Mouse (Mus musculus): Measurements from ENCODE around the gene Arhgap30. TPM values are rescaled to one million over a fixed set of nuclear protein-coding genes. Genes with fewer than 3 reads are reported as not detected.

Arhgap30 gene
- total and polyA plus RNA-seq, 3 experiments: 52.0 to 78.5 (median 70.8) TPM

DNA sequence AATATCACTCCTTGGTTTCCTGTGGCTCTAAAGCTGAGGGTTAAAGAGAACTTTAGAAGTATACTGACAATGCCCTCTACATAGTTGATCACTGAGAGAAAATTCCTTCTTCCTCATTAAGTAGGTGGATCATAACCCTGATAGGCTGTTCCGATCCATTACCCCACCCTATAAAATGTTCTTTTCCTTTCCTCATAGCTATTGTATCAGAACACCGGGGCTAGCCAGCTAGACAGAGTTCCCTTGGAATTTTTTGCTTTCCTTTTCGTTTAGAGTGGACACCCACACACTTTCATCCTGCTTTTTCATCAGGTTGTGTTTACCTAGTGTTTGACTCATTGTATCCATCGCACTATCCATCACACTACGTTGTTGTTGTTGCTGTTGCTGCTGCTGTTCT lies 35.9 kb downstream of the Arhgap30 start:
- DNase-seq (ENCODE audit: extremely low read depth): no peak
- Histone ChIP-seq H3K9ac (ENCODE audit: insufficient read depth, low read depth) (no peak overlapping the region), H3K4me1 (ENCODE audit: control insufficient read depth in 1 of 2, insufficient read depth in 2 of 2) (no peaks in the 10 kb centered on the region), H3K36me3 (replicated peaks in 1 of 2; ENCODE audit: control insufficient read depth in 1 of 2, insufficient read depth in 1 of 2, low read length in 1 of 2) (peaks cover 7 to 18% of the 10 kb centered on the region in 2 experiments), H3K79me2 (replicated peaks; ENCODE audit: control insufficient read depth, extremely low read depth, insufficient read depth, poor library complexity, severe bottlenecking) (no peaks in the 10 kb centered on the region), H3K4me3 (replicated peaks in 1 of 3; ENCODE audit: low read depth in 2 of 3, low read length in 2 of 3, poor library complexity in 1 of 3) (no peak overlapping the region), H3K9me3 (replicated peaks; ENCODE audit: low read length) (no peaks in the 10 kb centered on the region), H3K27ac (ENCODE audit: insufficient read depth, low read depth) (no peak overlapping the region), H3K27me3 (replicated peaks) (no peaks in the 10 kb centered on the region), H3K4me2 (ENCODE audit: insufficient read depth, low read depth, poor library complexity, severe bottlenecking) (no peak overlapping the region)
- TF ChIP-seq ELF1 (IDR thresholded peaks at IDR 0.05; ENCODE audit: low read depth, low read length) (no peak), PAX5 (IDR thresholded peaks at IDR 0.05; ENCODE audit: low read length) (no peak), NELFE (IDR thresholded peaks at IDR 0.05; ENCODE audit: low read depth, low read length) (no peak), UBTF (IDR thresholded peaks at IDR 0.05; ENCODE audit: low read depth, low read length) (no peak), POLR2AphosphoS2 (IDR thresholded peaks at IDR 0.05; ENCODE audit: low read depth, low read length) (no peak), ZMIZ1 (IDR thresholded peaks at IDR 0.05; ENCODE audit: low read depth, low read length) (no peak), RAD21 (IDR thresholded peaks at IDR 0.05; ENCODE audit: low read depth, low read length) (no peak), SMC3 (IDR thresholded peaks at IDR 0.05; ENCODE audit: low read depth, low read length) (no peak), MXI1 (IDR thresholded peaks at IDR 0.05; ENCODE audit: low read depth, low read length) (no peak)
- in situ Hi-C loops (cut with MboI; ENCODE audit: low pct_ligation_motif_present, low pct_unique_long_range_greater_than_20kb, low sequenced_read_pairs) (no loop called here), dilution Hi-C loops (cut with MboI; ENCODE audit: extremely low pct_ligation_motif_present, extremely low pct_unique_long_range_greater_than_20kb, low sequenced_read_pairs) (no loop called here)

DNA sequence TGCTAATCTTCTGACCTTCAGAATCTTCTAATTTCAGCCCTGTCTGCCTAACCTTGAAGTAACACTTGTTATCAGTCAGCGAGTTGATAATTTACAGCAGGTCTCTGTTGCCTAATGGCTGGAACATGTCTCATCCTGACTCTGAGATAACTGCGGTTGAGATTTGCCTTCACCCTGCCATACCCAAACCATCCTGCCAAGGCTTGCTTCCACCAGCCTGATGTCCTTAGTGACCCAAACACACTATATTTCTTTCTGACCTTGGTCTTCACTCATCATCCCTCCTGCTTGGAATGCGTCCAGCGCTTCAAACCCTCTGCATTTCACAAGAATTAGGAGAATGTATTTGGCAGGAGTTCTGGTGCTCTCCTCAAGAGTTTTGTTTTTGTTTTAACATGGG lies 36.4 kb downstream of the Arhgap30 start:
- no peak for DNase-seq (ENCODE audit: extremely low read depth)
- Histone ChIP-seq H3K79me2 (replicated peaks; ENCODE audit: control insufficient read depth, extremely low read depth, insufficient read depth, poor library complexity, severe bottlenecking) (no peaks in the 10 kb centered on the region), H3K9me3 (replicated peaks; ENCODE audit: low read length) (no peaks in the 10 kb centered on the region), H3K4me1 (ENCODE audit: control insufficient read depth in 1 of 2, insufficient read depth in 2 of 2) (no peaks in the 10 kb centered on the region), H3K27ac (ENCODE audit: insufficient read depth, low read depth) (no peak overlapping the region), H3K4me2 (ENCODE audit: insufficient read depth, low read depth, poor library complexity, severe bottlenecking) (no peak overlapping the region), H3K9ac (ENCODE audit: insufficient read depth, low read depth) (no peak overlapping the region), H3K4me3 (replicated peaks in 1 of 3; ENCODE audit: low read depth in 2 of 3, low read length in 2 of 3, poor library complexity in 1 of 3) (no peak overlapping the region), H3K27me3 (replicated peaks) (no peaks in the 10 kb centered on the region), H3K36me3 (replicated peaks in 1 of 2; ENCODE audit: control insufficient read depth in 1 of 2, insufficient read depth in 1 of 2, low read length in 1 of 2) (peaks cover 4 to 13% of the 10 kb centered on the region in 2 experiments)
- TF ChIP-seq JUND (conservative IDR thresholded peaks at IDR 0.05; ENCODE audit: low read depth, low read length): no peak
- TF ChIP-seq SMC3 (IDR thresholded peaks at IDR 0.05; ENCODE audit: low read depth, low read length): no peak
- TF ChIP-seq ZC3H11A (IDR thresholded peaks at IDR 0.05; ENCODE audit: low read depth, low read length): no peak
- in situ Hi-C loops (cut with MboI; ENCODE audit: low pct_ligation_motif_present, low pct_unique_long_range_greater_than_20kb, low sequenced_read_pairs) (no loop called here), dilution Hi-C loops (cut with MboI; ENCODE audit: extremely low pct_ligation_motif_present, extremely low pct_unique_long_range_greater_than_20kb, low sequenced_read_pairs) (no loop called here)

- Histone ChIP-seq H3K36me3 (replicated peaks in 1 of 2; ENCODE audit: control insufficient read depth in 1 of 2, insufficient read depth in 1 of 2, low read length in 1 of 2) (no peaks in the 10 kb centered on the region), H3K4me1 (ENCODE audit: control insufficient read depth in 1 of 2, insufficient read depth in 2 of 2) (peaks cover 0 to 2% of the 10 kb centered on the region in 2 experiments; a peak in 2 of 4 replicates), H3K27me3 (replicated peaks) (peaks cover 23% of the 10 kb centered on the region), H3K4me2 (ENCODE audit: insufficient read depth, low read depth, poor library complexity, severe bottlenecking) (no peak overlapping the region), H3K27ac (ENCODE audit: insufficient read depth, low read depth) (no peak overlapping the region), H3K9me3 (replicated peaks; ENCODE audit: low read length) (no peaks in the 10 kb centered on the region), H3K4me3 (replicated peaks in 1 of 3; ENCODE audit: low read depth in 2 of 3, low read length in 2 of 3, poor library complexity in 1 of 3) (no peak overlapping the region), H3K9ac (ENCODE audit: insufficient read depth, low read depth) (no peak overlapping the region), H3K79me2 (replicated peaks; ENCODE audit: control insufficient read depth, extremely low read depth, insufficient read depth, poor library complexity, severe bottlenecking) (no peaks in the 10 kb centered on the region)
- in situ Hi-C loops (cut with MboI; ENCODE audit: low pct_ligation_motif_present, low pct_unique_long_range_greater_than_20kb, low sequenced_read_pairs): no loop called here
- no peak for DNase-seq (ENCODE audit: extremely low read depth)
- dilution Hi-C loops (cut with MboI; ENCODE audit: extremely low pct_ligation_motif_present, extremely low pct_unique_long_range_greater_than_20kb, low sequenced_read_pairs): no loop called here
- TF ChIP-seq MAFK (IDR thresholded peaks at IDR 0.05; ENCODE audit: insufficient replicate concordance, low read length) (no peak), EP300 (IDR thresholded peaks at IDR 0.05; ENCODE audit: low read length) (no peak), MAX (IDR thresholded peaks at IDR 0.05; ENCODE audit: low read length) (no peak), CTCF (conservative IDR thresholded peaks at IDR 0.05 in 1 of 2, IDR thresholded peaks at IDR 0.05 in 1 of 2; ENCODE audit: low read depth in 2 of 2, low read length in 2 of 2) (no peak), JUND (conservative IDR thresholded peaks at IDR 0.05; ENCODE audit: low read depth, low read length) (no peak), ZKSCAN1 (IDR thresholded peaks at IDR 0.05; ENCODE audit: borderline replicate concordance, low read depth, low read length) (no peak)
These were observed 43.4 kb downstream of the Arhgap30 start for GRCm38 (mm10) chr1:171432158-171432557.

Measured in CH12.LX (cell line).